Mouse (Mus musculus): ENCODE results near the gene Capn11.

Capn11 gene

DNA sequence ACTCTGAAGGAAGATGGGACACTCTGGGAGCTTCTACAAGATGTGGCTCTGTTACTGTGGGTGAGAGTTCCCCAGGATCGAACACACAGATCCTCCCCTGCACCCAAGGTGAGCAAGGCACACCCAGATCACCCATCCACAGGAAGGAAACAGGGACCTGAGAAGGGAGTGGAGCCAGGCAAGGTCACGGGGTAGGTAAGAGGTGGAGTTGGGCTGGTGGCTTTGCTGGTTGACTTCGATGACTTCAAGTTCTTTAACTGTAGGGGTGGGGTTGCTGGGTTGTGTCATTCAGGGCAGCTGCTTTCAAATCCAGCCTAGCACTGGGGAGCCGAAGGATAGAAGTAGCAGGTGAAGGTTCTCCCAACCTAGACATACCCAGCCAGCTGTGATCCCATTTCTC lies 23.7 kb upstream of the Capn11 start:
- DNase-seq (ENCODE audit: low read depth, low spot score): no peak

- DNase-seq (ENCODE audit: low read depth, low spot score): no peak
These were observed 22.5 kb upstream of the Capn11 start for GRCm38 (mm10) chr17:45681588-45681987.

DNA sequence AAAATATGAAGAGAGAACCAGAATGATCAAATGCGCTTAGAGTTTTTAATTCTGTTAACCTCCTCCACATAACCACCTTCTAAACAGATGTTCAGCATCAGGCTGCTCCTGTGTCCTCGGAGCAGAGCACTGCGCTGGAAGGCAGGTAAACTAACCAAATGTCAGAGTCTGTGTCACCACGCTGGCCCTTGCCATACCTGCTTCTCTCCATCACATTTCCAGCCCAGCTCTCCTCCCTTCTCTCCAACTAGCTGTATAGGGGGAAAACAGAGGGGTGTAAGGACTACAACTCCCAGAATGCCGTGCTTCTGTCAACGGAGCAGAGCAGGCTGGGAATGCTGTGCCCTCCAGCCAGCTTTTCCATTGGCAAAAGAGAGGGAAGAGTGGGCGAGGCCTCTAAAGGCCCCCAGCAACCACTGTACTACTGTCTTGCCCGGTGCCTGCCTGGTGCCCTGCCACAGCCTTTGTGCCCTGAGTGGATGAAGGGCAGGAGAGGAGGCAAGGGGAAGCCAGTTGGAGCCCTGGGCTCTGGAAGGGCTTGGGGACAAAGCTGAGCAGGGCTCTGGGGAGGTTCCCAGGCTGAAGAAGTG lies 21.4 kb upstream of the Capn11 start:
- DNase-seq (ENCODE audit: low read depth, low spot score): no peak

GRCm38 (mm10) chr17:45678106-45678505 lies 19.0 kb upstream of the Capn11 start:
- no peak for DNase-seq (ENCODE audit: low read depth, low spot score)

DNA sequence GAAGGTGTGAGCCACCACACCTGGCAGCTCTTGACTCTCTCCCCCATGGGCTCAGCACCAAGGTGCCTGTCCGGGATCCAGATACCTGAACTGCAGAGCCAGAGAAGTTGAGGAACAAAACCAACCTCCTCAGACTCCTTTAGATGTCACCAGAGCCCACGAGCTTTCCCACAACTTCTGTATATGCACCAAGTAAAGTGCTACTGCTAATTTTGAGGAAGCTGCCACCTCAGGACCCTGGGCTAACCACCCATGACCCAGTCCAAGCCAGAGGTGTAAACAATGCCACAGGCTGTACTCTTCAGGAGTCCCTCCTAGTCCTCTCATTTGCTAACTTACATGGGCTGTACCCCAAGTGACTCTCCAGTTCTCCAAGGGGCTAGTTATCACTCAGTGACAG lies 13.5 kb upstream of the Capn11 start:
- no peak for DNase-seq (ENCODE audit: low read depth, low spot score)

DNA sequence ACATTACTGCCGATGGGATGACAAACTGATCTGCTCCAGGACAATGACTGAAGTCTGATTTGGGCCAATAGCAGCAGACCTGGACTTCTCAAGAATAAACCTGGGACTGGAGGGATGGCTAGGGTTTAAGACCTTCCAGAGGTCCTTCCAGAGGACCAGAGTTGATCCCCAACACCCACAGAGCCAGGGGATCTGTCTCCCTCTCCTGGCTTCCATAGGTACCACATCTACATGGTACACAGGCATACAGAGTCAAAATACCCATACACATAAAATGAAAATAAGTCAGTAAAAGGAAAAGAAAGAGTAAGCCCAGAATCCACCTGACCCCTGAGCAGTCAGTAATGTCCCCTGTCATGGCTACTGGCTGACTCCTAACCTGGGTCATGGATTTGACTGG lies 12.7 kb upstream of the Capn11 start:
- DNase-seq (ENCODE audit: low read depth, low spot score): no peak

DNA sequence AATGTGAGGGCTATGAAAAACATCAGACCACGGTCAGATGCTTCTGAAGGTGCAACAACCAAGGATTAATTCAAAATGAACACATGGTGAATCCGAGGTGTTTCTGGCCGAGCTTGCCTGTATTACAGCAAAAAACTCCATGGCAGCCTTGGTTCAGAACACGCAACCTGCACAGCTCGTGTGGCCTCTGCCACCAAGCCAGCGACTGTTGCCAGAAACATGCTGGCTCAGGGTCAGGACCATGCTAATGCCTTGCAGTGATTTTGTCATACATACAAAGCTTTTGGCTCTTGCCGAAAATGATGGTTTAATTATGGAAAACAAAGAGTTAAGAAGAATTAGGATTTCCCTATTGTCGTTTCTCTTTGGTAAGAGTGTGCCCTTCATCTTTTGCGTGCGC lies 8.9 kb upstream of the Capn11 start:
- no peak for DNase-seq (ENCODE audit: low read depth, low spot score)

- DNase-seq (ENCODE audit: low read depth, low spot score): no peak
These were observed 8.4 kb upstream of the Capn11 start for GRCm38 (mm10) chr17:45667481-45667880.

DNA sequence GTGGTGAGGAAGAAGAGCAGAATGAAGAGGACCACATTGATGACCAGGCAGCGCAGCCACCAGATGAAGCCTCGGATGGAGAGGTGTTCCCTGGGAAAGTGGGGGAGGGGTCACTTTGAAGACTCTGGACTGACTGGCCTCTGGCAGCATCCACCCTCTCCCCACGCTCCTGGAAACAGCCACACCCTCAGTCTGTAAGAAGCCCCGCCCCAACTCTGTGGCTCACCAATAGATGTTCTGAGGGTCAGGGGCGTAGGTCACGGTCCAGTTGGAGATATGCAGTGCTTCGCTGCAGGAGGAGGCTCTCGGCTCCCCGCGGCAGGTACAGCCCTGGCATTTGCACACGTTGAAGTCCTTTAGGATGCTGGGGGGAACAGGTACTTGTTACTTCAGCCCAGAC lies 7.0 kb upstream of the Capn11 start:
- no peak for DNase-seq (ENCODE audit: low read depth, low spot score)

GRCm38 (mm10) chr17:45664608-45665007 lies 5.5 kb upstream of the Capn11 start:
- DNase-seq (ENCODE audit: low read depth, low spot score): no peak

DNA sequence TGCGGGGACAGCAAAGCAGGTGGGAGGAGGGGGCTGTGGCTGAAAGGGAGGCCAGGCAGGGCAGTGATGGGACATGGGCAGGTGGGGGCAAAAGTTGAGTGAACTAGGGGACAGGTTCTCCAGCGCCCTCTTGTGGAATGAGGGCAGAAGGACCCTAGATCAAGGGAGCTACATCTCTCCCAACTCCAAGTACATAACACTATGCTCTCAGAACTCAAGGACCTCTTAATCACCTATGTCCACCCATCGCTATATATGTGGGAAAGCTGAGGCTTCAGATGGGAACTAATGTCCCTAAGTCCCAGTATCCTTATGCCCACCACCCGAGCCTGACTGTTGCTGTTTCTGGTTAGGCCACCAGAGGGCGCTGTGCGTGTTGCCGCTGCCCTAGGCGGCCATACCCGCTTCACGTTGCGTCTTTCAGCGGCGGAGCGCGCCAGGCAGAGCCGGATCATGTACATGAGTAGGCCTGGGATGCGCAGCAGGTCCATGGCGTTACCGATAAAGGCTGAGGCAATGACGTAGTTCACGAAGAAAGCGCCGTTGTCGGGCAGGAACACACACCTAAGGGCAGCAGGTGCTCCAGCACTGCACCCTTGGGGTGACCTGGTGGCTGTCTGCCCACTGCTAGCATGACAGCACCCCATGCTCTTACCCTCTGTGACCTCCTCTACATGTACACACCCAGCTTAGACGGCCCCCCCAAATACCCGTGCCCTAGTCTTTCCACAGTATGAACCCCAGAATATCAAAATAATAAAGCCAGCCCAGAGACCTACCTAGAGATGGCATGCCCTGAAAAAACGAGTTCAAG lies 4.2 kb upstream of the Capn11 start:
- DNase-seq (ENCODE audit: low read depth, low spot score): no peak

GRCm38 (mm10) chr17:45655820-45656219 lies 3.3 kb downstream of the Capn11 start:
- no peak for DNase-seq (ENCODE audit: low read depth, low spot score)

DNA sequence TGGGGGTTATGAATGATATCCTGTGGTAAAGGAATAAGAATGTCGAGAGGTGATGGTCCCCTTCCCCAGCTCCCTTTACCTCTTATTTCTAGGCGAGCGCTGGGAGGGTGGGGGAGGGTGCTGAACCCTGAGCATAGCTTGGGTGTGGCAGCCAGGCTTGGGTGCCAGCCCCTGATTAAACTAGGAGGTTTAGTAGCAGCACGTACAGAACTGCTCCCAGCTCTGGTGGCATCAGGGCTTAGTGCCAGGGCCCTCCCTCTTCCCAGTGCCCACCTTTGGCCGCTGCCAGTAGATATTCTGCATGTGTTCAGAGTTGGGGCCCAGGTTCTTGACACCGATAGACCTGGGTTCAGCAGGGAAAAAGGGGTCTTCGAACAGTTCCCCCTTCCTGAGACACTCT lies 5.9 kb downstream of the Capn11 start:
- DNase-seq (ENCODE audit: low read depth, low spot score): no peak

- DNase-seq (ENCODE audit: low read depth, low spot score): no peak
These were observed 14.9 kb downstream of the Capn11 start for GRCm38 (mm10) chr17:45644185-45644584.

DNA sequence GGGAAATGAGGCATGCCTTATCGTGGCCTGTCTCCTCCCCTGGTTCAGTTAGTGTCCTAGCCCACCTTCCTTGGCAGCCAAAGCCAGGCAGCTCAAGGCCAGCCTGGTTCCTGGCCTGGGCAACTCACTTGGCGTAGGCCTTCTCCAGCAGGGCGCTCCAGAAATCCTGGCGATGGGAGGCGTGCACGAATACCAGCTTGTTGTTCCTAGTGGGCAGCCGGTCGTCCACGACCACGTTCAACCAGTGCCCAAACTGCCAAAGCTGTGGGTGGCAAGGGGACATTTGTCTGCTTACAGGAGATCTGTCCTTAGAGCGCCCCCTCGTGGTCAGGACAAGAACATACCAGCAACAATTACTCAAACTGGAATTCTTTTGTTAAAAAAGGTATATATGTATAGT lies 16.4 kb downstream of the Capn11 start:
- no peak for DNase-seq (ENCODE audit: low read depth, low spot score)

GRCm38 (mm10) chr17:45641981-45642380 lies 17.1 kb downstream of the Capn11 start:
- DNase-seq (ENCODE audit: low read depth, low spot score): no peak

GRCm38 (mm10) chr17:45638596-45639295 lies 20.4 kb downstream of the Capn11 start:
- no peak for DNase-seq (ENCODE audit: low read depth, low spot score)

GRCm38 (mm10) chr17:45634033-45634432 lies 25.1 kb downstream of the Capn11 start:
- no peak for DNase-seq (ENCODE audit: low read depth, low spot score)

DNA sequence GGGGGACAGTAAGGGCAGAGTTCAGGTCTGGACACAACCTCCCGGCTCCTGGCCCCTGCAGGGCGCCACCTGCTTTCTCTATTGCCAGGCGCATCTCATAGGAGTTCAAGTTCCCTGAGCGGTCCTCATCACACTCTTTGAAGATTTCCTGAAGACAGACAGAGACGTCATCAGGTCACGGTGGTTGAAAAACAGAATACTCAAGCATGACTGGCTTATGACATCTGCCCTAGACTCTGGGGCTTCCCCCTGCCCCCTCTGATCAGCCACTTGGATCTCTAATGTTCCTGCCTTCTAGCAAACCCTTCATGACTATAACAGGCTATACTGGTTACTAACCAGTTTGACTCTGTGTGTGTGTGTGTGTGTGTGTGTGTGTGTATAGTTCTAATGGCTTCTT lies 27.2 kb downstream of the Capn11 start:
- no peak for DNase-seq (ENCODE audit: low read depth, low spot score)

DNA sequence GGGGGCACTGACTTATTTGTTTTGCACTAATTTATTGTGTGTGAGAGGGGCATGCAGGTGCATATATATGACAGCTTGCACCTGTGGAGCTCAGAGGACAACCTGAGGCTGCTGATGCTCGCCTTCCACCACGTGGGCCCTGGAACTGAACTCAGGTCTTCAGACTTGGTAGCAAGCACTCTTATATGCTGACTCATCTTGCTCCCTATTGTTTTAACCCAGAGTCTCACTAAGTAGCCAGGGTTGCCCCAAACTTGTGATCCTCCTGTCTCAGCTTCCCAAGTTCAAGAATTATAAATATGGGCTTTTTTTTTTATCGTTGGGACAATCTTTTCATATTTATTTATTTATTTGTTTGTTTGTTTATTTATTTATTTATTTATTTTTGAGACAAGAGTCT lies 28.1 kb downstream of the Capn11 start:
- DNase-seq (ENCODE audit: low read depth, low spot score): no peak

DNA sequence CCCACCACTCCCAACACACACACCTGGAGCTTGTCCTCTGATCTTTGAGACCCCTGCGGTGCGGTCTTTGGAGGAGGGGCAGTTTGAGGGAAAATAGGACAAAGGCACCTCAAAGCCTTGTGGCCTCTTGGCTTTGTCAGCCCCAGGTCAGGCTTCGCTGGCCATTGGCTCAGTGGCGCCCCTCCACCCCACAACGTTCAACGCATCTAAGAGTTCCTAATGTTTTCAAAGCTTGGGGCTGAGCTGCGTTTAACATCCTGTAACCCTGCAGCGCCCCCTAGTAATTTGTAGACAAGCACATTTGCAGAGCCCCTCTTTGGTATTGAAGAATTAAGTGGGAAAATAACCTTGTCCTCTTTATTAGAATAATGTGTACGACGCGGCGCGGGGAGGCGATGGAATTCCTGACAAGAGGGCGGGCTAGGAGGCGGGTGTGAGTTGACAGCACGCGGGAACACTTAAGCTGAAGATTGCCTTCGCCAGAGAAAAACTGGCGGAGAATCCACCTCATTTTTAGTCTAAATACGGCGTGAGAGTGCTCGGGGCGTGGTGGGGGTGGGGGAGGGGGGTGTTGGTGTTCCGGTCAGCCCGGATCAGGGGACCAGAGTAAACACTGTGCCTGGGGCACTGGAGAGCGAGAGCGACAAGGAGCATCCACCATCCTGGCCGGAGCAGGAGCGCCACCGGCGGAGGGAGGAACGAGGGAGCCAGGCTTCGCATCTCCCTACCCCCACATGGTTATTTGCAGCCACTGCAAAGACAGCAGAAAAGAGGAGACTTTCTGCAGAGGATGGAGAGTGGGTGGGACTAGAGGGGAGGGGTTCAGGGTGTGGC lies 29.0 kb downstream of the Capn11 start:
- DNase-seq (ENCODE audit: low read depth, low spot score): peak; percentile 69
